Mouse (Mus musculus): ENCODE data around the gene Gdf10.

Gdf10 gene

DNA sequence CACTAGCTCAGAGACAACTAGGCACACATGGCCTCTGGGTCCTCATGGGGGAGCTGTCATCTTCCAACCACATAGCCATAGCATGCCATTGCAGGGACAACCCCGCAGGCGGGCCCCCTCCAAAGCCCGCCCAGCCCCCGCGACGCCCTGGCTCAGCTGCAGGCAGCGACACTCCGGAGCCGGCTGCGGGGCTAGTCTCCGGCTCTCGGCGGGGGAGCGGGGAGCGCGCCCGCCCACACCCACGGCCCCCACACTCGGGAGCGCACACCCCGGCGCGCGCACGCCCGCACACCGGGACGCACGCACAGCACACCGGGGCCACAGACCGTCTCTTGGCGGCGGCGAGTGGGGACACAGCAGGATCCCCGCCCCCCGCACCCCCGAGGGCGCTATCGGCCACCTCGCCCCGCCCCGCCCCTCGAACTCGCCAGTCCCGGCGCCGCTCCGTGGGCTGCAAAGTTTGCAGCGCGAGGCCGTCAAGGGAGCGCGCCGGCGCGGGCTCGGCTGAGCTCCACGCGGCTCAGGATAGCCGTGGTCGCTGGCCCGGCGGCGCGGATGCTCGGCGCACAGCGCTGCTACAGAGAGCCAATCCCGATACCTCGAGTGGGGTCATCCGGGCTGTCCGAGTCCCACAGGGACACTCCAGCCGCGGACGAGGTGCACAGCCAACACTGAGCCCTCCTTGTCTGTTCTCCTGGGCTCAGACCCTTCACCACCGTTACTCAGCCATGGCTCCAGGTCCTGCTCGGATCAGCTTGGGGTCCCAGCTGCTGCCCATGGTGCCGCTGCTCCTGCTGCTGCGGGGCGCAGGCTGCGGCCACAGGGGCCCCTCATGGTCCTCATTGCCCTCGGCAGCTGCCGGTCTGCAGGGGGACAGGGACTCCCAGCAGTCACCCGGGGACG, at the start of gene Gdf10:
Gene Gdf10 (plus strand): TSS at position 420 of the 903 bp plus-strand sequence.
- DNase-seq (ENCODE audit: low read depth, low spot score): peak; percentile 37

DNA sequence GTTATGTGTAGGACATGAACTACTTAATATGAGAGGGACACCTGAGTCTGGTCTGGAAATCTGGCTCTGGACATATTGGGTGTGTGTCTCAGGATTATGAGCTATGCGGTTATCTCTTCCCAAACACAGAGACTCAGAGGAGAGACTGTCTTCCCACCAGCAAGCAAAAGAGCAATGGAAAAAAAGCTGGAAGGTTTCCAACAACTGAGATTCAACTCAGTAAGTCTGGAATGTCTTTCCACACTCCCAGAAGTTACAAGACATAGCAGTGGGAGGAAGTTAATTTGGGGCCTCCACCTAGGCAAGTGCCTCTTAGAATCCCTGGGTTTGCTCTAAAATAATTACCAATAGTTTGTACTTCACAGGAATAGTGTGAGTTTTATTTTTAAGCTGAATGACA, 44.6 kb upstream of the Gdf10 start:
- no peak for DNase-seq (ENCODE audit: low read depth, low spot score)

DNA sequence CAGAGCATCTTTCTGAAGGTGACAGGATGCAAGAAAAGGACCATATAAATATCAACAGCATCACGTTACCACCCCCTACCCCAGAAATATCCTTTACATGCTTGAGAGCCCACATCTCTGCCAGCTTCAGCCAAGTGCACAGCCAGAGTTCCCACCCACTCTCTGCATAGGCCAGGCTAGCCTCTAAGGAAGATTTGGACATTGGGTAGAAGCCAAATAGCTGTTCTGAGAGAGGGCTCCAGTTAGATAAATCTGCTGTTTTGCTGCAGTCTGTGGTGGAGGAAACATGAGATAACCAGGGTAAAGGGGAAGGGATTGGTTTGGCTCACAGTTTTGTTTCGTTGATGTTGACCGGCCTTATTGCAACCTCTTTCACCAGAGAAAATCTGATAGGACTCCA, 43.2 kb upstream of the Gdf10 start:
- DNase-seq (ENCODE audit: low read depth, low spot score): no peak

DNA sequence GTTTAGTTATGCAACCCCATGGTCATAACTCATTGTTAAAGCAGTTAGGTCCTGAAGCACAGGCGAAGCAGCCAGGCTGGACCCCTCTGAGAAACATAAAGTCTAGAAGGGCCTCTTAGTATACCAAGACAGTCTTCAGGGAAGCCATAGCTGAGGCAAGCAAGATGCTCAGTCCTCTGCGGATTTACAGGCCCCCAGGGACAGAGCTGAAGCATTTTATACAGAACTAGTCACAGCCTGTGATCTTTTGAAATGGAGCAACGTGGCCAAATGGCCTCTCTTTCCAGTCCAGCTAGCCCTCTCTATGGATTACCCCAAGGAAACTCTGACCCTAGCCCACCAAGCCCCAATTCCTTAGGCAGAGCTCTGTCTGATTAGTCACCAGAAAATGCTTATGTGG, 41.9 kb upstream of the Gdf10 start:
- no peak for DNase-seq (ENCODE audit: low read depth, low spot score)

DNA sequence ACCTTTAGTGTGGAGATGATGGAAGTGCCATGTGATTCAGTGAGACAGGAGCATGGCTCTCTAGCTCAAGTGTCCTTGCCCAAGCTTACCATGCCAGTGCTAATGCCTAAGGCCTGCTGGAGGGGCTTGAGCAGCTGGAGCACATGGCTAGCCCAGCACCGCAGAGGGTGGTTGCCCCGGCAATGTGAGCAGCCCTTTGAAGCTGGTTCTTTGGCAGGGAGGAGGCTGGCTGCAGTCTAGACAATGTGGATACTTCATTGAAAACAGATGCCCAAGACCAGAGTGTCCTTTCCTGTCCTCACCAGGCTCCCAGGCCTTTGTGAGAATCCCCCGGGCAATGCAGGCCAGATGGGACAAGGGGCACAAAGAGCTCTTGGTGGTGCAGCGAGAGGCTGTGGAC, 40.3 kb upstream of the Gdf10 start:
- DNase-seq (ENCODE audit: low read depth, low spot score): no peak

GRCm38 (mm10) chr14:33885466-33885865, 37.9 kb upstream of the Gdf10 start:
- DNase-seq (ENCODE audit: low read depth, low spot score): no peak

- DNase-seq (ENCODE audit: low read depth, low spot score): no peak
Observed at GRCm38 (mm10) chr14:33888387-33889035, 34.9 kb upstream of the Gdf10 start.

DNA sequence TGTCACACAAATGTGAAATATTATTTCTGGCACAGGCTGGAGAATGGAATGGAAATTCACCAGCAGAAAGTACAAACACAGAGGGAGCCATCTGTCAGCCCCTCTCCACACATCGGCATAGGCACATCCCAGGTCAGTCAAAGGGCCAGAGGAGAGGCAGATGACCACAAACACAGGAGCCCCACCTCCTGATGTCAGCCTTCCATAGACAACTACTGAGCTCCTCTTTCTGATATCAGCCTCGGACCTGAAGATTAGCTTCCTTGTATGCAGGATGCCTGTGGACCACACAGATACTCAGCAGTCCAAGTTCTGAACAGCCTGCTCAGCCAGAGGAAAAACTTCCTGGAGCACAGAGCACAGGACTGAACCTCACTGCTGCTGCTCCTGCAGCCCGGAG, 33.4 kb upstream of the Gdf10 start:
- no peak for DNase-seq (ENCODE audit: low read depth, low spot score)

DNA sequence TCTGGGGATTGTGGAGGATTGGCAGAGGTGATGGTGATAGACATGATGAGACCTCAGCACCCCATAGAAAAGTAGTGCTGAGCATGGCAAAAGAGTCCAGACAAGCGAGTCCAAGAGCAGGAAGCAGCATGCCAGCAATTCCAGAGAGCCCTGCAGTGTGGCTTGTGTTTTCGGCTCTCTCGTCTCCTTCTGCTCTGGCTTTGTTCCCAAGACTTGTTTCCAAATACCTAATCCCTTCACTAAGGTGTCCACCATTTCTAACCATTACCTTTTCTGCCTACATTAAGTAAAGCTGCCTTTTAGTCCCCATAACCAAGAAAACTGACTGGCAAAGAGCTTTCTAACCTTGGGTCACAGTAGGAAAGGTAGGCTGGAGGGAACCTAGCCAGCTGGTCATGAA, 31.9 kb upstream of the Gdf10 start:
- no peak for DNase-seq (ENCODE audit: low read depth, low spot score)

DNA sequence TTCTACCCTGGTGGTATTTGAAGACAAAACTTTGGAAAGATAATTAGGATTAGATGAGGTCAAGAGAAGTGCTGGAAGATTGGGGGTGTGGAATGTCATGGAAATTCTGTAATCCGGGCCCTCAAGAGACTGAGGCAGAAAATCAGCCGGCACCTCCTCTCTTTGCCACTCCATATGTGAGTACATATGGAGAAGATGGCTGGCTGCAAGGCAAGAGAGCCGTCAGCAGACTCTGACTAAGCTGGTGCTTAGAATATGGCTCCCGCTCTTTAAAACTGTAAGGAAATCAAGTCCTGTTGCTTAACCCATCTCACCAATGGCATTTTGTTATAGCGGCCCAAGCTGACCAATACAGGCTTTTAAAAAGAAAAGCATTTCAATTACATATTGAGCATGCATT, 27.6 kb upstream of the Gdf10 start:
- DNase-seq (ENCODE audit: low read depth, low spot score): no peak

- peak; percentile 67 for DNase-seq (ENCODE audit: low read depth, low spot score)
Observed at GRCm38 (mm10) chr14:33896628-33897300, 26.6 kb upstream of the Gdf10 start.

GRCm38 (mm10) chr14:33902783-33903182, 20.6 kb upstream of the Gdf10 start:
- DNase-seq (ENCODE audit: low read depth, low spot score): no peak

DNA sequence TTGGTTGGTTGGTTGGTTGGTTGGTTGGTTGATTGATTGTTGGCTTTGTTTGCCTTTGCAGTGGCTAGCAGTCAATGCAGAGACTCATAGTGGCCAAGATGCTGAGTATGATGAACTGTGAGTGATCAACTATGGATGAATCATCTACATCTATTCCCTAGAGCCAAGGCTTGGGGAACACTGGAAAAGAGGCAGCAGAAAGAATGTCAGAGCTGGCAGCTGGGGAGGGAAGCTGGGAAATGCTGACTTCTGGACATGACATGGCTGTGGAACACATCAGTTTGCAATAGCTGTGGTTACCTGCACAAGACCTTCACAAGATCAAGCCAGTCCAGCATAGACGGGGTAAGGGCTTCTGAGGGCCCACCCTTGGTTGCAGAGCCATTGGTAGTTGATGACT, 20.2 kb upstream of the Gdf10 start:
- no peak for DNase-seq (ENCODE audit: low read depth, low spot score)

DNA sequence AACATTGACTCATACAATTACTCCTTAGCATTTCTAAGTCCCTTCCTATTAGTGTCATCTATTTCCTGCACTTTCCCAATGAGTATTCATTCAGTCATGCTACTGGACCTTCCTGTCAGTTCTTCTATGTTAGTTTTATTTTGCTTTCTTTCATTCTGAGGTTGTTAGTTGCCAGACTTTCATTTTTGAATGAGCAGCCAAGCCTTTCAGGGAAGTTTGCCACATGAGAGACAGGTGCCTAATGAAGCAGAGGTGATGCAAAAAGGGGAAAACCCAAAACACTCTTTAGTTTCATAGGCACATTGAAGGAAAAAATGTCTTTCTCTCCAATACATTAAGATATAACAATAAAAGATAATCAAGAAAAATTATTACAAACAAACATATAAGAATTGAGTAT, 18.5 kb upstream of the Gdf10 start:
- no peak for DNase-seq (ENCODE audit: low read depth, low spot score)

DNA sequence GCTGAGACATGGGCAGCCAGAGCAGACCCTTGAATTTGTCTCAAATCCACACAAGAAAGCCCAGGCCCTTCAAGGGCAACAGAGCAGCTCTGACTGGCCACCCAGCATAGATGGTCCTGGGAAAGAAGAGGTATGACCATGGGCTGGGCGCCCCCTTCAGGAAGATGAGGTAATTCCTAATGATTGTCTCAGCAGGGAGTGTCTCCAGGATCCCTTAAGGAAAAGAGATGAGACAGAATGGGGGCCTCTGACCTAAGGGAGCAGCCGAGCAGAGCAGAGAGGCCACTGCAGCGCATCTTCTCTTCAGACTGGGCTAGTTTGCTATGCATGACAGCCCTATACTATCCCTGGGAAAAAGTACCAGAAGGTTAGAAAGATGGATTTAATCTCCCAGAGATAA, 9.7 kb upstream of the Gdf10 start:
- peak; percentile 49 for DNase-seq (ENCODE audit: low read depth, low spot score)

DNA sequence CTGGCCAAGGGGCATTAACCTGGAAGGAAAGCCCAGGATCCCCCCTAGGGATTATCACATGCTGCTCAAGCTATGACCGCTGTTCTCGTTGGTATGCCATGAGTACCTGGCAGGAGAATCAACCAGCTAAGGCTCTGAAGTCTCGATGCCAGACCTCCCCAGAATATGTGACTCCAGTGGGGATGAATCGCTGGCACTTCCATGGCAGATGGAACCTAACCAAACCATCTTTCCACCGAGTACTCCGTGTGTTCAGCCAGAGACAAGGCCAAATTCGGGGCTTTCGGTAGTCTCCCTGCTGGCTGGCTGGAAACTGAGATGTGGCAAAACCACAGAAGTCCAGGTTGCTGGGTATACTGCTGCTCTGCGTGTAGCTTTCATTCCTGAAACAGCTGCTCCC, 9.2 kb upstream of the Gdf10 start:
- no peak for DNase-seq (ENCODE audit: low read depth, low spot score)

- DNase-seq (ENCODE audit: low read depth, low spot score): peak; percentile 53
Observed at GRCm38 (mm10) chr14:33920727-33921559, 2.4 kb upstream of the Gdf10 start.

- DNase-seq (ENCODE audit: low read depth, low spot score): no peak
Observed at GRCm38 (mm10) chr14:33922771-33923167, 618 bp upstream of the Gdf10 start.

DNA sequence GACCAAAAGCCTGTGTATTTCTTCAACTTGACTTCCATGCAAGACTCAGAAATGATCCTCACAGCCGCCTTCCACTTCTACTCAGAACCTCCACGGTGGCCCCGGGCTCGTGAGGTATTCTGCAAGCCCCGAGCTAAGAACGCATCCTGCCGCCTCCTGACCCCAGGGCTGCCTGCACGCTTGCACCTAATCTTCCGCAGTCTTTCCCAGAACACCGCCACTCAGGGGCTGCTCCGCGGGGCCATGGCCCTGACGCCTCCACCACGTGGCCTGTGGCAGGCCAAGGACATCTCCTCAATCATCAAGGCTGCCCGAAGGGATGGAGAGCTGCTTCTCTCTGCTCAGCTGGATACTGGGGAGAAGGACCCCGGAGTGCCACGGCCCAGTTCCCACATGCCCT, 8.5 kb downstream of the Gdf10 start:
- DNase-seq (ENCODE audit: low read depth, low spot score): no peak

- peak; percentile 67 for DNase-seq (ENCODE audit: low read depth, low spot score)
Observed at GRCm38 (mm10) chr14:33932935-33933703, 9.7 kb downstream of the Gdf10 start.

DNA sequence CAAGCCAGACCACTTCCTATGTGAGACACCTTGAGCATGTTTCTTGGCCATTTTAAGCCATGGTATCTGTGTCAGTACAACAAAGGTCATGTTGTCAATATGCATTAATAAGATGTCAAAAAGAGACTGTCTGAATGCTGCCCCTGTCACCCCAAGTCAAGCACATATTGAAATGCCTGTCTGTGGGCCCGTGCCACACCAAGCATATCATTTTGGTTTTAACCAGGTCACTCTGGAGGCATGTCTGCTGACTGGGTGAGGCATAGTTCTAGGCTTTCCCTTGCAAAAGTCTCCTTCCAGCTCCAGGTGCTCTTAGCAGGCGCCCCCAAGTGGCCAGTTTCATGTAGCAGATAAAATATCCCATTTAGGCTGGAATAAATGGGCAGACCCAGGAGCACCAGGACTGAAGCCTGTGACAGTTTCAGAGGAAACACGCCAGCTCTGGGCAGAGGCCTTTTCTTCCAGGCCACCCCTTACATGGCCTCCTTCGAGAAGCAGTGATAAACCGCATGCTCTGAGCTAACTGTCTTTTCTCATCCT, 10.5 kb downstream of the Gdf10 start:
- DNase-seq (ENCODE audit: low read depth, low spot score): peak; percentile 60

Measured in mesoderm, embryonic 11.5 days (tissue).